Mouse (Mus musculus): Measurements from ENCODE around the gene Carmil1.

DNA sequence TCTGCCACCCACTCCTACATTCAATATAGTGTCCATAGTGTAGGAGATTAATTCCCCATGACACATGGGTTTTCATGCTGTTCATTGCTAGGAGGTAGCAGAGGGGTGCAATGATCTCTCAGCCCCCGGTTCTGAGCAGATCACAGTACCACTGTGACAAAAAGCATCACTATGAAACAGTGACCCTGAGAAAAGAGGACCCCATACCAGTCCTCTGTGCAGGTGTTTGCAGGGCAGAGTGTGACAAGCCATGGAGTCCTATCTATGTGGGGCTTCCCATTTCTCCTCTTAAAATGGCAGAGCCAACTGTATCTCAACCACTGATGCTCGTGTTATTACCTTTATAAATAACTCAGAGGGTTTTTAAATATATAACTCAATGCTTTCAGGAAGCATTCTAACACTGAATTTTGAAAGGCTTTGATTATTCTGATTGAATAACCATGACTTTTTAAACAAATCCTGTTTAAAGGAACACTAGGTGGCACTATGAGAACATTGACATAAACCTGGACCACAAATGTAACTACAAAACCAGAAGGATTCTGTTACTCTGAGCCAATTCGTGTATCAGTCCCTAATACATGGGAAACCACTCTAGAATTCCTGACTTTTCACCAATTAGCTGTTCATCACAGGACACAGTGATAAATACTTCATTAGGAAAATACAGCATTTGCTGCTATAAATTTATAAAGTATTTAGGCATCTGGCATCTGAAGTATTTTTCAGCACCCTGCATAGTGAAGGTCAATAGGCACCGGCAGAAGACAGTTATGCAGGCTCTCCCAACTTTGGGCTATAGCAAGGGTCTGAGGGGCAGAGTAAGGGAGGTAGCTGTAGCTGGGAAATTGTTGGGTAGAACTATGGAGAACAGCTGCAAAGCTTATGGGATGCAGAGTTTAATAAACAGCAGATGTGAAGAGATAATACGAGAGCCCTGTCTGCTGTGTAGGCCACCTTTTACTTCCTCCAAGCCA is 253.1 kb downstream of the Carmil1 start:
- TF ChIP-seq CTCF (IDR thresholded peaks at IDR 0.05; ENCODE audit: low read depth, low read length) (no peak), POLR2A (IDR thresholded peaks at IDR 0.05; ENCODE audit: insufficient read depth, low read length) (no peak)

All from ES-Bruce4 (cell line).